Mouse (Mus musculus): ENCODE measurements around the gene Ier2.
A peak's percentile ranks its signal among the peaks of the same experiment; 100 is the strongest.

The Ier2 gene

GRCm38 (mm10) chr8:84663483-84664327 is 1.1 kb upstream of the Ier2 start:
- DNase-seq (ENCODE audit: low read depth, low spot score), result peak; percentile 99

- peak; percentile 44 for DNase-seq (ENCODE audit: low read depth, low spot score)
These were observed 586 bp downstream of the Ier2 start for GRCm38 (mm10) chr8:84661961-84662571.

- peak; percentile 83 for DNase-seq (ENCODE audit: low read depth, low spot score)
These were observed 1.2 kb downstream of the Ier2 start for GRCm38 (mm10) chr8:84661458-84661871.

GRCm38 (mm10) chr8:84660819-84661457 is 1.7 kb downstream of the Ier2 start:
- no peak for DNase-seq (ENCODE audit: low read depth, low spot score)

GRCm38 (mm10) chr8:84659936-84660818 is 2.5 kb downstream of the Ier2 start:
- DNase-seq (ENCODE audit: low read depth, low spot score), result no peak

GRCm38 (mm10) chr8:84658951-84659350 is 3.7 kb downstream of the Ier2 start:
- no peak for DNase-seq (ENCODE audit: low read depth, low spot score)

- DNase-seq (ENCODE audit: low read depth, low spot score), result no peak
These were observed 5.0 kb downstream of the Ier2 start for GRCm38 (mm10) chr8:84657680-84658079.

- DNase-seq (ENCODE audit: low read depth, low spot score), result no peak
These were observed 5.4 kb downstream of the Ier2 start for GRCm38 (mm10) chr8:84657203-84657602.

GRCm38 (mm10) chr8:84656641-84657126 is 6.0 kb downstream of the Ier2 start:
- peak; percentile 60 for DNase-seq (ENCODE audit: low read depth, low spot score)

GRCm38 (mm10) chr8:84656191-84656525 is 6.5 kb downstream of the Ier2 start:
- no peak for DNase-seq (ENCODE audit: low read depth, low spot score)

GRCm38 (mm10) chr8:84655336-84656190 is 7.1 kb downstream of the Ier2 start:
- DNase-seq (ENCODE audit: low read depth, low spot score), result no peak

- DNase-seq (ENCODE audit: low read depth, low spot score), result no peak
These were observed 8.1 kb downstream of the Ier2 start for GRCm38 (mm10) chr8:84654597-84654996.

- DNase-seq (ENCODE audit: low read depth, low spot score), result no peak
These were observed 9.5 kb downstream of the Ier2 start for GRCm38 (mm10) chr8:84653092-84653631.

GRCm38 (mm10) chr8:84650213-84650612 is 12.4 kb downstream of the Ier2 start:
- no peak for DNase-seq (ENCODE audit: low read depth, low spot score)

- no peak for DNase-seq (ENCODE audit: low read depth, low spot score)
These were observed 15.2 kb downstream of the Ier2 start for GRCm38 (mm10) chr8:84647461-84647901.

GRCm38 (mm10) chr8:84646800-84647199 is 15.9 kb downstream of the Ier2 start:
- DNase-seq (ENCODE audit: low read depth, low spot score), result no peak

GRCm38 (mm10) chr8:84643019-84643418 is 19.6 kb downstream of the Ier2 start:
- no peak for DNase-seq (ENCODE audit: low read depth, low spot score)

GRCm38 (mm10) chr8:84641578-84642361 is 20.9 kb downstream of the Ier2 start:
- no peak for DNase-seq (ENCODE audit: low read depth, low spot score)

GRCm38 (mm10) chr8:84640617-84641294 is 21.9 kb downstream of the Ier2 start:
- no peak for DNase-seq (ENCODE audit: low read depth, low spot score)

Measured in brain, adult 2 months (tissue).